ENCODE assay signal across 9 mouse cellular contexts in genomic region chr9:75313138-75313831, GRCm38 (mm10). TPM values are rescaled to one million over a fixed set of nuclear protein-coding genes. Genes with fewer than 3 reads are reported as not detected.
DNase-seq lines count a peak whose midpoint lies in the region; ATAC-seq and TF ChIP-seq lines count a peak whose summit lies in the region.
"Had no signal": no experiment of that assay in that cellular context is flagged by ENCODE, and none has a peak within 500 bp of the region (broad histone marks: within the 10 kb centered on the region; RNA-seq: fewer than 3 reads in every experiment).

No protein-coding gene starts in this region.

- DNase-seq in cerebellum, adult 2 months: no peak
- DNase-seq in cerebellum, adult 8-10 months: no peak
- peak; percentile 22 for DNase-seq in thymus, postnatal 0 days (ENCODE audit: low spot score)
- DNase-seq in thymus, postnatal 25 days: no peak
- DNase-seq in retina, embryonic 14.5 days (ENCODE audit: low spot score): peak; percentile 57
- DNase-seq in gastrocnemius, postnatal 36 days: no peak

- peak overlapping the region; percentile 60; the same call in 1 of the 2 replicates for H3K9ac ChIP-seq in intestine, postnatal 0 days (ENCODE audit: low read depth, low read length)

- H3K4me3 ChIP-seq in cerebellum, adult 2 months (replicated peaks; ENCODE audit: insufficient read depth, low read depth, low read length): peak overlapping the region; percentile 97
- peak overlapping the region; percentile 76 for H3K4me3 ChIP-seq in intestine, postnatal 0 days (ENCODE audit: low read depth, low read length)

- TF ChIP-seq POLR2A in cerebellum, adult 2 months (IDR thresholded peaks at IDR 0.05; ENCODE audit: borderline replicate concordance, insufficient read depth, low read length): no peak

- H3K36me3 ChIP-seq in intestine, postnatal 0 days (ENCODE audit: control insufficient read depth, insufficient read depth): no peaks in the 10 kb centered on the region

- H3K27ac ChIP-seq in cerebellum, adult 2 months (ENCODE audit: insufficient read depth, low read length): peak overlapping the region; percentile 54
- no peak overlapping the region for H3K27ac ChIP-seq in intestine, postnatal 0 days (ENCODE audit: low read depth, low read length)

- H3K27me3 ChIP-seq in cerebellum, adult 2 months (ENCODE audit: control insufficient read depth, insufficient read depth, low read length): no peaks in the 10 kb centered on the region
- no peaks in the 10 kb centered on the region for H3K27me3 ChIP-seq in intestine, postnatal 0 days (replicated peaks; ENCODE audit: control insufficient read depth, insufficient read depth, low read length)

- H3K4me1 ChIP-seq in cerebellum, adult 2 months (ENCODE audit: control insufficient read depth, insufficient read depth, low read length): peaks cover 27% of the 10 kb centered on the region
- H3K4me1 ChIP-seq in intestine, postnatal 0 days (replicated peaks; ENCODE audit: control insufficient read depth, insufficient read depth, low read length): peaks cover 5% of the 10 kb centered on the region; the same call in 1 of the 2 replicates

- ATAC-seq in intestine, postnatal 0 days: no peak
- ATAC-seq in monocyte, adult 5-6 weeks (replicated peaks; ENCODE audit: insufficient number of reproducible peaks, low FRiP score, low TSS enrichment, poor library complexity, severe bottlenecking): no peak

- intact Hi-C loops in gastrocnemius, postnatal 36 days (cut with DNase I): no loop called here

- no peak; the same call in 1 of the 2 replicates for TF ChIP-seq CTCF in cerebellum, adult 2 months (IDR thresholded peaks at IDR 0.05; ENCODE audit: borderline replicate concordance, insufficient read depth, low read depth, low read length)
- TF ChIP-seq CTCF in intestine, postnatal 0 days (IDR thresholded peaks at IDR 0.05; ENCODE audit: low read depth): peak; percentile 29

- H3K9me3 ChIP-seq in intestine, postnatal 0 days (ENCODE audit: control insufficient read depth): no peaks in the 10 kb centered on the region

- WGBS in cerebellum, adult 2 months: 37% methylated on average over 11 of the region's 11 CpGs
- WGBS in intestine, postnatal 0 days: 28% methylated on average over 11 of the region's 11 CpGs

- H3K4me2 ChIP-seq in intestine, postnatal 0 days (replicated peaks; ENCODE audit: low read depth): peak overlapping the region; percentile 94

RNA-seq across cellular contexts. Expression of gene Gnb5, which starts 7.2 kb away (rescaled TPM):
- polyA plus RNA-seq in cerebellum, adult 2 months (2012; rRNA removed): 194 and 215 TPM in 2 replicates
- polyA plus RNA-seq in thymus, postnatal 0 days (2015; fragmentation: Nextera tagmentation; extraction: Ambion mirVana): 4.4 and 4.5 TPM in 2 replicates
- polyA plus RNA-seq in intestine, postnatal 0 days (2015; fragmentation: Nextera tagmentation; extraction: Ambion mirVana): 11.2 and 11.3 TPM in 2 replicates
- total RNA-seq in gastrocnemius, postnatal 36 days (2021): 10 to 100 TPM in 1 of 2 experiments, 1 to 10 TPM in 1; 8.7 to 14.8 TPM
- 2.0 to 5.4 TPM (median 4.1 TPM) in 3 replicates for total RNA-seq in monocyte, adult 5-6 weeks (2017)

RNA-seq across cellular contexts. Expression of gene Bcl2l10, which starts 34.3 kb away (rescaled TPM):
- 0.17 and 0.25 TPM in 2 replicates for polyA plus RNA-seq in cerebellum, adult 2 months (2012; rRNA removed)
- polyA plus RNA-seq in thymus, postnatal 0 days (2015; fragmentation: Nextera tagmentation; extraction: Ambion mirVana): not detected in 2 replicates
- polyA plus RNA-seq in intestine, postnatal 0 days (2015; fragmentation: Nextera tagmentation; extraction: Ambion mirVana): not detected in 2 replicates
- total RNA-seq in gastrocnemius, postnatal 36 days (2021): not detected
- total RNA-seq in monocyte, adult 5-6 weeks (2017): not detected in 3 replicates
- polyA plus RNA-seq: large intestine, adult 2 months had no signal

Comparison
In these comparisons a context has a peak if more than half of its experiments do, and no peak if none do; other contexts are left out.
1. DNase-seq: peak in thymus, postnatal 0 days (single experiment) and retina, embryonic 14.5 days (single experiment); none in cerebellum, adult 2 months (0 of 2), cerebellum, adult 8-10 months (single experiment), thymus, postnatal 25 days (single experiment) and gastrocnemius, postnatal 36 days (0 of 2).
2. RNA of gene Gnb5, which starts 7.2 kb away (polyA plus RNA-seq): 194 to 215 TPM in cerebellum, adult 2 months; 11.2 to 11.3 TPM in intestine, postnatal 0 days and 4.4 to 4.5 TPM in thymus, postnatal 0 days; every median in the first group is over 10 times any median in the second.